Mouse (Mus musculus): ENCODE measurements around the gene Mrps10.
"Not testable (repeated sequence)": the region's sequence is repeated elsewhere in the genome, so short reads cannot be mapped to it uniquely, and the experiment has no call there.

Gene Mrps10

GRCm38 (mm10) chr17:47368401-47369086, at the start of gene Mrps10:
Gene Mrps10 (plus strand): TSS chr17:47368887.
- DNase-seq = peak; percentile 86

GRCm38 (mm10) chr17:47318972-47319625, 49.6 kb upstream of the Mrps10 start:
- no peak for DNase-seq

DNA sequence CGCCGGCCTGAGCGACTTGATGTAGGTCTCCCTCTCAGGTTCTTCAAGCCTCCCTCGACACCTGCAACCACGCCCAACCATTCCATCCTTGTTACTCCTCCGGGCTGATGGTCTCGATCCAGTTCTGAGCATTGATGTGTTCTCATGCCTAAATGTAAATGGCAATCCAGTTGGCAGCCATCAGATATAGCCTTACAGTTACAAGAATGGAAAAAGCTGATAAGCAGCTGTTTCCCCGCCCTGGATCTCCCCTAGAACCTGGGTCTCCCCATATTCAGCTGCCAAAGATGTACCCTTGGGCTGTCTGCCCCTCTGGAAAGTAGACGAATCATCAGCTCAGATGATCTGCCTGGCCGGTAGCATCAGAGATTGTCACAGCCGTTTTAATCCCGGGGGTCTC, 48.9 kb upstream of the Mrps10 start:
- no peak for DNase-seq

- DNase-seq = no peak
Observed at GRCm38 (mm10) chr17:47322128-47322990, 46.3 kb upstream of the Mrps10 start.

DNA sequence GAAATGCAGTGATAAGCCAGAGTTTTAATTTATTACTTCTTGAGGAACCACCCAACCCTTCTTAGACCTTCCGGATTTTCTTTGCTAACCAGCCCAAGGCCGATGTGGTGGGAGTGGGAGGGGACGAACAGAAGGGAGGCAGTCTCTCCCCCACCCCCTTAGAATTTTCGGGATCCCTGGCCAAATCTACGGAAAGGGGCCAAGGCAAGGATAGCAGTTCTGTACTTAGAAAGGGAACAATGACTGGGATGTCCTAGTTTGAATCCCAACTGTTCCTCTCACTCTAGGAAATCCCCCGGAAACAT, 45.7 kb upstream of the Mrps10 start:
- no peak for DNase-seq

DNA sequence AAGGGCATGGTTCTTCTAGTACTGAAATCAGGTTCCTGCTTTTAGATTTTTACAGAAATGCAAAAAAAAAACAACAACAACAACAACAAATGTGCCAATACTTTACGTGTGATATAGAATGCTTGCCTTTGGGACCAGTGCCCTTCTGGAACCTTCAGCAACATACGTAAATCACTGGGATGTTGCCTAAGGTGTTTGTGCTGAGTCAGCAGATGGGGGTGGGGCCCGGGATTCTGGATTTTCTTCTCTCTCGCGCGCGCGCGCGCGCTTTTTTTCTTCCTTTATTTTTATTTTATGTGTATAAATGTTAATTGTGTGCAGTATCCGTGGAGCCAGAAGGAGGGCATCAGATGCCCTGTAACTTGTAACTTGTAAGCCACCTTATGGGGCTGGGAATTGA, 41.1 kb upstream of the Mrps10 start:
- no peak for DNase-seq

DNA sequence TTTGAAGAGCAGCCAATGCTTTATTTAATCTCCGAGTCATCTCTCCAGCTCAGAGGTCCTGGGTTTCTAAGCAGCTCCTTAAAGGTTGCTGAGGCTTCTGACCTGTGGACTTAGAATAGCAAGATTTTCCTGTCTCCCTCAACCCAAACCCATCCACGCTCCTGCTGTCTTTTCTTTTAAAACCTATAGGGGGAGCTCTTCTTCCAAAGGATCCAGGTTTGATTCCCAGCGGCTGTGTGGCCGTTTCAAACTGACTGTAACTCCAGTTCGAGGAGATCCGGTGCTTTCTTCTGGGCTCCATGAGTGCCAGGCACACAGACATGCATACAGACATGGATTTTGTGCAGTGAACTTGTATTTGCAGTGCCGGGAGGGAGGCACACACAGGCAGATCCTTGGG, 40.7 kb upstream of the Mrps10 start:
- no peak for DNase-seq

GRCm38 (mm10) chr17:47328552-47329343, 39.9 kb upstream of the Mrps10 start:
- no peak for DNase-seq

- no peak for DNase-seq
Observed at GRCm38 (mm10) chr17:47330616-47331015, 38.1 kb upstream of the Mrps10 start.

GRCm38 (mm10) chr17:47332001-47332611, 36.6 kb upstream of the Mrps10 start:
- DNase-seq = peak; percentile 20

DNA sequence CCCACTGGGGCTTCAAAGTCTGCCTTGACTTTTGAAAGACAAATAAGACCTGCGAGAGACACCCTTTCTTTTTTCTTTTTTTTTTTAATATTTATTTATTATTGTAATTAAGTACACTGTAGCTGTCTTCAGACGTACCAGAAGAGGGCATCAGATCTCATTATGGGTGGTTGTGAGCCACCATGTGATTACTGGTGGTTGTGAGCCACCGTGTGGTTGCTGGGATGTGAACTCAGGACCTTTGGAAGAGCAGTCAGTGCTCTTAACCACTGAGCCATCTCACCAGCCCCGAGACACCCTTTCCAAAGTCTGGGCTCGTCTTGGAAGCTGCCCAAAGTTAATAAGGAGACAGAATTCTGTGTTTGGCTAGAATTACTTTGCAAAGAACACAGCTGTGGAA, 36.0 kb upstream of the Mrps10 start:
- not testable (repeated sequence) for DNase-seq

GRCm38 (mm10) chr17:47333409-47333808, 35.3 kb upstream of the Mrps10 start:
- DNase-seq = no peak

DNA sequence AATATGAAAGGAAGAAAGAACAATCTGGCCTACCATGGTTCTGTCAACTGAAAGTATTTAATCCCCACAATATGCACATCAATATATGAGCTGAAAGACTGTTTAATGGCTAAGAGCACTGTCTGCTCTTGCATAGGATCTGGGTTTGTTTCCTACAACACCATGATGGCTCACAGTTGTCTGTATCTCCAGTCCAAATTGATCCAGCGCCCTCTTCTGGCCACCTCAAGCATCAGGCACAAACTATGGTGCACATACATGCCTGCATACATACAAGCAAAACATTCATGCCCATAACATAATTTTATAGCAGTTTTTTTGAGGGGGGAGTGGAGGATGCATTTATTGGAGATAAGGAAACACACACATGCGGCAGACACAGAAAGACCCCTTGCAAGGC, 25.6 kb upstream of the Mrps10 start:
- no peak for DNase-seq

DNA sequence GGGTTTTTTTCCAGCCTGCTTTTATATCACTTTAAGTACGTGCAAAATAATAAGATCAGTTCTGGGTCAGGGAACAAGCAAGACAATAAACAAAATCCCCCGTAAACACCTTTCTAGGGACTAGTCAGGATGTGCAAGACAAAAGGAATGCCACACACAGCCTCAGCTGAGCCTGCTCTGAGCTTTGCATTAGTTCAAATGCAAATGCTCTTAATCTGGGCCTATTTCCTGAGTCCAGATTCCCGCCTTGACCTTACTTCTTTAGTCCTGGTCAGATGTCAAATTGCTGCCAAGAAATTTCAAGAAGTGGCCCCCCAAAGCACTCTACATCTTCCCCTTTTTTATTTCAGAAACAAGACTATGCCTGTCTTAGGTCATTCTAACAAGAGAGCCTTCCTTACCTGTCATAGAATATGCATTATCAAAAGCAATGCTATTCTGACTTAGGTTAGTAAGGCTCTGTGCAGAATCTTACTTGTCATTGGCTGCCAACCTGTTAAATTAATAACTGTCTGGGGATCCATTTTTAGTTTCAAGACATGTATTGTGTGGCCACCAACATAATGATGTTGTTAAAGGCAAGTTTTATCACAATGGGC, 18.9 kb upstream of the Mrps10 start:
- DNase-seq = no peak

DNA sequence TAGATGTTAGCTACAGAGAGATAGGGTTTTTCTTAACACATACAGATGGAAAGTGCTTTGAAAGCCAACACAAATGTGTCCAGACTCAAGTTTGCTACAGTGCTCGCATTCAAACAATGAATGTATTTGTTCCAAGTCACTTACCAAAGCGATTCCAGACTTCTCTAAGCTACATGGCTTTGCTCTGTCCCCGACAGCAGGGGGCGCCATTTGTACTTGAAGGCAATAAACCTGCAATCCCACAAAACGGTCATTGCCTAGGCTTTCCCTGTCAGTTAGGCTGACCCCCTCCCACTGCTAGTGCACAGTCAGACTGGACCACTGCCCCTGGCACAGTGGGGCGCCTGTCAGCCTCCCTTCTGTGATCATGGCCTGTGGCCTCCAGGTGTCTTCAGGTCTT, 8.7 kb upstream of the Mrps10 start:
- peak; percentile 57 for DNase-seq

GRCm38 (mm10) chr17:47361343-47361742, 7.3 kb upstream of the Mrps10 start:
- no peak for DNase-seq

GRCm38 (mm10) chr17:47369087-47369443, 378 bp downstream of the Mrps10 start:
- DNase-seq = no peak

- peak; percentile 66 for DNase-seq
Observed at GRCm38 (mm10) chr17:47371451-47371850, 2.8 kb downstream of the Mrps10 start.

DNA sequence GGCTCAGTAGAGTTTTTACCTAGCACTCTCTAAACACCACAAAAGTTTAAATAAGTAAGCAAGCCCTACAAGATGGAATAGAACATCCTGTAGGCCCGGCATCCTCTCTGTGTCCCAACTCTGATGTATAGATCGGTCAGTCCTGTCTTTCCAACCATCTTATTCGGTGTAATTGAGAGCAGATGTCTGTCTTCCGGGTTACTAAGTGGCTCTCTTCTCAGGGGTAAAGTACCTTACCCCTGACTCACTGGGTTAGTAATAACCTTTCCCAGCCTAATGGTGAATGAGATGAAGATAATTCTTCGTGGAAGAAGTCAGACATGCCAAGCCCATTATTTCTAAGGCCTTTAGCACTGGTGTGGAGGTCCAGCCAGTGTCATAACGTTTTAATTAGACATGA, 5.3 kb downstream of the Mrps10 start:
- DNase-seq = no peak

DNA sequence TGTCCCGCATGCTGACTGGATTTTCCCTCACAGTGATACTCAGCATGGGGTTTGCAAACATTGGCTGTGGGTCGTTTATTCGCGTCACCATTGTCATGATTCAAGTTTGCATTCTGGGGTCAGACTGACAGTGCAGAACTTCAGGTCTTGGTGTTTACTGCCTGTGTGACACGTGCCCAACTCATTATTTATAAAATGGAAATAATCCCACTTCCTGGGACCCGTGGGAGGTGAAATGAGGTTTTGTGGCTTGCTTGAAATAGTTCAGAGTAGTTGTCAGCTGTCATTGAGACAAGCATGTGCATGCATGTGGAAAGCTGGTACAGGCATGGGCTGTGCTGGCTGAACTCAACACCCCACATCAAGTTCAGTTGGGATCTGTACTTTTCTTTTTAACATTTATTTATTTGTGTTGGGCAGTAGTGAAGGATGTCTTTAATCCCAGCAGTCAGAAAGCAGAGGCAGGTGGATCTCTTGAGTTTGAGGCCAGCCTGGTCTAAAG, 8.1 kb downstream of the Mrps10 start:
- no peak for DNase-seq

DNA sequence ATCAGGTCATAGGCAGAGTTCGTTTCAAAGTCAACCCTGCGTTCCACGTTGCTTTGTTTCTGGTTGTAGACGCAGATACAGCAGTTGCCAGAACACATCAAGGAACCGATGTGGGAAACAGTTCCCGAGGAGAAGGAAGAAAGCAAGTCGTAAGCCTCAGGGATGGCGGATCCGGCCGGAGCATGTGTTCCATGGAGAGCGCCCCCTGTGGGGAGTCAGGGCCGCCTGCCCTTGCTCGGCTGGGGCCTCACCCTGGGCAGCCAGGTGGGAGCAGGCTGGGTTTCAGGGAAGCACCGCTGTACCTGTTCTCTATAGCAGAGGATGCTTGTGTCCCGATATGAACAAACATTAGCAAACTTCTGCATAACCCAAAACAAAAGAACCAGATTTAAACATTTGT, 9.4 kb downstream of the Mrps10 start:
- DNase-seq = no peak

GRCm38 (mm10) chr17:47381917-47382316, 13.2 kb downstream of the Mrps10 start:
- no peak for DNase-seq
